Mouse (Mus musculus) E14TG2a.4 (cell line): Measurements from ENCODE around the gene Hoxc4.

Experiments used
- H3K27me3 ChIP-seq: 2 replicates; pipeline ENCODE4 v1.6.1; 2014; ENCODE audit warnings: low read length, control low read depth; ENCODE audit not compliant: insufficient read depth
- H3K36me3 ChIP-seq: 2 replicates; pipeline ENCODE4 v1.6.1; 2014; ENCODE audit warnings: low read length, control low read depth; ENCODE audit not compliant: insufficient read depth
- H3K4me1 ChIP-seq: replicated peaks from 2 replicates; pipeline ENCODE4 v1.6.1; 2014; ENCODE audit warnings: low read depth, low read length, control low read depth
- H3K4me3 ChIP-seq: replicated peaks from 2 replicates; pipeline ENCODE4 v1.5.1; 2014; ENCODE audit warnings: mild to moderate bottlenecking, low read length
- H3K9me3 ChIP-seq: 2 replicates; pipeline ENCODE4 v1.6.1; 2014; ENCODE audit warnings: low read length, control low read depth
- CTCF ChIP-seq: conservative IDR thresholded peaks from 2 replicates; pipeline ENCODE4 v1.5.1; 2014; ENCODE audit warnings: low read length
- NANOG ChIP-seq: IDR thresholded peaks from 2 replicates; pipeline ENCODE4 v1.6.1; 2014; ENCODE audit warnings: borderline replicate concordance, low read length, mixed read lengths
- POU5F1 ChIP-seq: IDR thresholded peaks from 2 replicates; pipeline ENCODE4 v1.6.1; 2014; ENCODE audit warnings: low read length, borderline replicate concordance

Gene Hoxc4

GRCm38 (mm10) chr15:103018636-103019035 is at the start of gene Hoxc4:
Gene Hoxc4 (plus strand): TSS chr15:103018934.
- TF ChIP-seq POU5F1, result no peak
- TF ChIP-seq NANOG, result no peak
- H3K36me3 ChIP-seq, result no peaks in the 10 kb centered on the region
- peaks cover 24% of the 10 kb centered on the region for H3K4me1 ChIP-seq
- H3K9me3 ChIP-seq, result peaks cover 9% of the 10 kb centered on the region
- H3K4me3 ChIP-seq, result no peak within 1 kb of the TSS
- H3K27me3 ChIP-seq, result peaks cover 98% of the 10 kb centered on the region

GRCm38 (mm10) chr15:102969296-102969695 is 49.4 kb upstream of the Hoxc4 start:
- Histone ChIP-seq H3K27me3 (peaks cover 97% of the 10 kb centered on the region), H3K4me3 (no peak overlapping the region), H3K4me1 (peaks cover 42% of the 10 kb centered on the region), H3K9me3 (peaks cover 13% of the 10 kb centered on the region; the same call in 1 of the 2 replicates), H3K36me3 (no peaks in the 10 kb centered on the region)
- TF ChIP-seq CTCF, result no peak
- TF ChIP-seq NANOG, result no peak
- no peak for TF ChIP-seq POU5F1

GRCm38 (mm10) chr15:102970740-102971139 is 48.0 kb upstream of the Hoxc4 start:
- Histone ChIP-seq H3K9me3 (peaks cover 13% of the 10 kb centered on the region; the same call in 1 of the 2 replicates), H3K4me1 (peaks cover 38% of the 10 kb centered on the region), H3K36me3 (no peaks in the 10 kb centered on the region), H3K27me3 (peaks cover 96% of the 10 kb centered on the region), H3K4me3 (no peak overlapping the region)
- TF ChIP-seq CTCF (peak; percentile 13; the same call in 1 of the 2 replicates), POU5F1 (no peak), NANOG (no peak)

GRCm38 (mm10) chr15:102972254-102972653 is 46.5 kb upstream of the Hoxc4 start:
- no peak overlapping the region for H3K4me3 ChIP-seq
- no peaks in the 10 kb centered on the region for H3K36me3 ChIP-seq
- TF ChIP-seq POU5F1 (no peak), CTCF (no peak), NANOG (no peak)

GRCm38 (mm10) chr15:102972753-102973152 is 46.0 kb upstream of the Hoxc4 start:
- Histone ChIP-seq H3K4me1 (peaks cover 37% of the 10 kb centered on the region), H3K36me3 (no peaks in the 10 kb centered on the region), H3K9me3 (peaks cover 13% of the 10 kb centered on the region; the same call in 1 of the 2 replicates), H3K4me3 (no peak overlapping the region), H3K27me3 (peaks cover 97% of the 10 kb centered on the region)
- TF ChIP-seq POU5F1, result no peak
- TF ChIP-seq CTCF, result no peak
- no peak for TF ChIP-seq NANOG

More at GRCm38 (mm10) chr15:102972254-102972653, 46.5 kb upstream of the Hoxc4 start:
- peaks cover 37% of the 10 kb centered on the region for H3K4me1 ChIP-seq
- peaks cover 97% of the 10 kb centered on the region for H3K27me3 ChIP-seq
- H3K9me3 ChIP-seq, result peaks cover 13% of the 10 kb centered on the region; the same call in 1 of the 2 replicates

GRCm38 (mm10) chr15:102975034-102975433 is 43.7 kb upstream of the Hoxc4 start:
- Histone ChIP-seq H3K9me3 (peaks cover 13% of the 10 kb centered on the region; the same call in 1 of the 2 replicates), H3K4me1 (peaks cover 35% of the 10 kb centered on the region)

GRCm38 (mm10) chr15:102975688-102976111 is 43.0 kb upstream of the Hoxc4 start:
- peaks cover 36% of the 10 kb centered on the region for H3K4me1 ChIP-seq
- peaks cover 99% of the 10 kb centered on the region for H3K27me3 ChIP-seq
- TF ChIP-seq POU5F1, result no peak
- no peak for TF ChIP-seq CTCF
- TF ChIP-seq NANOG, result no peak
- H3K4me3 ChIP-seq, result peak overlapping the region; percentile 37; the same call in 1 of the 2 replicates
- H3K36me3 ChIP-seq, result no peaks in the 10 kb centered on the region
- H3K9me3 ChIP-seq, result peaks cover 13% of the 10 kb centered on the region; the same call in 1 of the 2 replicates

More at GRCm38 (mm10) chr15:102975034-102975433, 43.7 kb upstream of the Hoxc4 start:
- Histone ChIP-seq H3K36me3 (no peaks in the 10 kb centered on the region), H3K4me3 (no peak overlapping the region), H3K27me3 (peaks cover 99% of the 10 kb centered on the region)
- TF ChIP-seq NANOG (no peak), POU5F1 (no peak), CTCF (no peak)

GRCm38 (mm10) chr15:102976171-102976570 is 42.6 kb upstream of the Hoxc4 start, which contains the start of gene Hoxc9:
Gene Hoxc9 (plus strand): TSS chr15:102976439.
- Histone ChIP-seq H3K27me3 (peaks cover 99% of the 10 kb centered on the region), H3K36me3 (no peaks in the 10 kb centered on the region), H3K4me1 (peaks cover 41% of the 10 kb centered on the region), H3K4me3 (peak within 1 kb of the TSS; percentile 37; the same call in 1 of the 2 replicates), H3K9me3 (peaks cover 13% of the 10 kb centered on the region; the same call in 1 of the 2 replicates)
- TF ChIP-seq NANOG (no peak), POU5F1 (no peak), CTCF (no peak)

- H3K9me3 ChIP-seq, result peaks cover 13% of the 10 kb centered on the region; the same call in 1 of the 2 replicates
Observed at GRCm38 (mm10) chr15:102976631-102977422, 41.9 kb upstream of the Hoxc4 start.

More at GRCm38 (mm10) chr15:102976631-102977422, 41.9 kb upstream of the Hoxc4 start:
- H3K4me3 ChIP-seq, result peak overlapping the region; percentile 29; the same call in 1 of the 2 replicates
- peaks cover 99% of the 10 kb centered on the region for H3K27me3 ChIP-seq
- H3K4me1 ChIP-seq, result peaks cover 46% of the 10 kb centered on the region
- H3K36me3 ChIP-seq, result no peaks in the 10 kb centered on the region
- TF ChIP-seq CTCF (no peak), POU5F1 (no peak), NANOG (no peak)
